Mouse (Mus musculus) cerebellum, adult 2 months (tissue): ENCODE data around the gene A730061H03Rik. TPM values are rescaled to one million over a fixed set of nuclear protein-coding genes. Genes with fewer than 3 reads are reported as not detected.

Experiments
- DNase-seq, 2 experiments: peaks; one replicate each; pipeline ENCODE4 v3.0.0; 2021
- H3K27ac ChIP-seq: fragments of 200-500 bp; 2 replicates; pipeline ENCODE4 v1.5.1; 2012; ENCODE audit warnings: low read length, control low read depth, inconsistent platforms; ENCODE audit not compliant: insufficient read depth
- H3K27me3 ChIP-seq: fragments of 200-500 bp; 2 replicates; pipeline ENCODE4 v1.6.1; 2012; ENCODE audit warnings: inconsistent platforms, mild to moderate bottlenecking, low read length, moderate library complexity; ENCODE audit not compliant: control insufficient read depth, insufficient read depth
- H3K4me1 ChIP-seq: fragments of 200-500 bp; 2 replicates; pipeline ENCODE4 v1.6.1; 2011; ENCODE audit warnings: low read length; ENCODE audit not compliant: control insufficient read depth, insufficient read depth
- H3K4me3 ChIP-seq: fragments of 200-500 bp; replicated peaks from 2 replicates; pipeline ENCODE3; 2011; ENCODE audit warnings: mild to moderate bottlenecking, low read depth, low read length, control low read depth; ENCODE audit not compliant: insufficient read depth
- CTCF ChIP-seq: fragments of 200-500 bp; IDR thresholded peaks from 2 replicates; pipeline ENCODE4 v1.5.1; 2011; ENCODE audit warnings: low read depth, mild to moderate bottlenecking, control low read depth, low read length, moderate library complexity, borderline replicate concordance; ENCODE audit not compliant: insufficient read depth
- POLR2A ChIP-seq: fragments of 200-500 bp; IDR thresholded peaks from 2 replicates; pipeline ENCODE4 v1.6.1; 2011; ENCODE audit warnings: low read length, control low read depth, borderline replicate concordance; ENCODE audit not compliant: insufficient read depth
- WGBS: fragments of 180-500 bp; shearing (Covaris S2); methylation state at CpG from one replicate; pipeline ENCODE4 v1.1.7; 2018; 5-methylcytosine and 5-hydroxymethylcytosine counted together
- polyA plus RNA-seq: library from polyadenylated mRNA; depleted of rRNA; stranded (reverse); fragments of >200 nt; gene quantifications from 2 replicates; pipeline ENCODE4 v1.2.3, GENCODE M21; 2012; rRNA removed

Gene A730061H03Rik
- polyA plus RNA-seq, 1 experiment: 0.97 TPM

GRCm38 (mm10) chr14:55518897-55519296 lies 41.3 kb downstream of the A730061H03Rik start:
- WGBS: 60% methylated on average over 2 of the region's 2 CpGs
- Histone ChIP-seq H3K4me3 (no peak overlapping the region), H3K27ac (no peak overlapping the region)

DNA sequence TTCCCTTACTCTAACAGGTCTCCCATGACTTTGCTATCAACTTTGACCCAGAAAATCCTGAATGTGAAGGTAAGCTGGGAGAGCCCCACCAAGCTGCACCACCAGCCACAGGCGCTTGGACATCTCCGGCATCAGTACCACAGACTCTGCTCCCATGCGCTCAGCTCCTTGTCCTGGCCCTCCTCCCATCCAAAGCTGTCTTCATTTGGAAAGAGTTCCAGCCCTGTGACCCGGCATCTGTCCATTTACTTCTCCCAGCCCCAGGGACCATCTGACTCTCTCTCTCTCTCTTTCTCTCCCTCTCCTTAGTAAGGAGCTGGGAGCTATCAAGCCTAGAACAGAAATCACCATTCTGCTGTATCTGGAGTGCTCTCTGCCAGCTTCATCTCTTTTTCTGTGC lies 44.4 kb downstream of the A730061H03Rik start:
- H3K27ac ChIP-seq: no peak overlapping the region
- DNase-seq: no peak
- H3K27me3 ChIP-seq: no peaks in the 10 kb centered on the region
- TF ChIP-seq CTCF: no peak
- no peak for TF ChIP-seq POLR2A
- 69% methylated on average over 4 of the region's 4 CpGs for WGBS
- peaks cover 2% of the 10 kb centered on the region; the same call in 1 of the 2 replicates for H3K4me1 ChIP-seq
- no peak overlapping the region for H3K4me3 ChIP-seq

More at GRCm38 (mm10) chr14:55518897-55519296, 41.3 kb downstream of the A730061H03Rik start:
- Histone ChIP-seq H3K27me3 (no peaks in the 10 kb centered on the region), H3K4me1 (peaks cover 2% of the 10 kb centered on the region; the same call in 1 of the 2 replicates)
- DNase-seq: no peak
- TF ChIP-seq POLR2A (no peak), CTCF (no peak)

- no peak overlapping the region for H3K4me3 ChIP-seq
- H3K4me1 ChIP-seq: 0 out of 2 replicates have a peak, but pooled peaks cover under 1% of the 10 kb centered on the region
- no peaks in the 10 kb centered on the region for H3K27me3 ChIP-seq
- no peak overlapping the region for H3K27ac ChIP-seq
- 78% methylated on average over 10 of the region's 10 CpGs for WGBS
- no peak for TF ChIP-seq CTCF
- TF ChIP-seq POLR2A: no peak
- no peak for DNase-seq
Measured at GRCm38 (mm10) chr14:55513927-55514326, 46.3 kb downstream of the A730061H03Rik start.

DNA sequence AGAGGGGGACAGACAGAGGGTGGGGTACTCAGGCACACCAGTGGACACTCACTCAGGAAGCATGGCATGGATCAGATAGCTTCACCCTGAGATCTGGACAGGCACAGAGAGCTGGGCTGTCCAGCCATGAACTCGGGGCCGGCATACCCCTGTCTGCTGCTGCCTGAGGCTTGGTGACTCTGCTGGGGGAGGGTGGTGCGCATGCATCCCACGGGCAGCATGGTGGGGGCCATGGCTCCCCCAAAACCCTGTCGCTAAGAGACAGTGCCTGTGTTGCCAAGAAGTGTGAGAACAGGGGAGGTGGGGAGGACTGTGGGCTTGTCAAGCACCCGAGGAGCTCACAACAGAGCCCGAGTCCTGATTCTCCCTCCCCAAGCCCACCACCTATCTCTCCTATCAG lies 49.2 kb downstream of the A730061H03Rik start:
- Histone ChIP-seq H3K4me1 (no peaks in the 10 kb centered on the region), H3K4me3 (no peak overlapping the region), H3K27ac (no peak overlapping the region), H3K27me3 (no peaks in the 10 kb centered on the region)
- WGBS: 19% methylated on average over 7 of the region's 7 CpGs
- no peak for DNase-seq
- no peak for TF ChIP-seq POLR2A
- TF ChIP-seq CTCF: no peak

GRCm38 (mm10) chr14:55510125-55510731 lies 50.0 kb downstream of the A730061H03Rik start, which contains the start of gene Cpne6:
Gene Cpne6 (plus strand): TSS chr14:55510445.
- no peaks in the 10 kb centered on the region for H3K4me1 ChIP-seq
- H3K4me3 ChIP-seq: no peak within 1 kb of the TSS
- no peaks in the 10 kb centered on the region for H3K27me3 ChIP-seq
- TF ChIP-seq CTCF (no peak), POLR2A (no peak)
- H3K27ac ChIP-seq: no peak within 1 kb of the TSS
- whole genome bisulfite sequencing: 69% methylated on average over 22 of the region's 22 CpGs
- no peak for DNase-seq

Other genes with a start within 250 kb of the A730061H03Rik start
- gene Dhrs4, start 81.6 kb downstream of the A730061H03Rik start, polyA plus RNA-seq: 18.5 and 18.7 TPM in 2 replicates
- 109 and 119 TPM in 2 replicates for gene Carmil3, start 69.8 kb downstream of the A730061H03Rik start, polyA plus RNA-seq
- gene Cpne6, start 50.0 kb downstream of the A730061H03Rik start, polyA plus RNA-seq: 39.8 and 56.8 TPM in 2 replicates
- gene Nrl, start 35.4 kb downstream of the A730061H03Rik start, polyA plus RNA-seq: 0.33 and 0.56 TPM in 2 replicates
- 44.8 and 49.3 TPM in 2 replicates for gene Pck2, start 20.1 kb downstream of the A730061H03Rik start, polyA plus RNA-seq
- gene Dcaf11, start 400 bp downstream of the A730061H03Rik start, polyA plus RNA-seq: 115 and 127 TPM in 2 replicates
- gene Fitm1, start 15.2 kb upstream of the A730061H03Rik start, polyA plus RNA-seq: not detected in 2 replicates
- gene Psme1, start 17.7 kb upstream of the A730061H03Rik start, polyA plus RNA-seq: 38.4 and 40.7 TPM in 2 replicates
- 90.9 and 92.8 TPM in 2 replicates for gene Emc9, start 24.9 kb upstream of the A730061H03Rik start, polyA plus RNA-seq
- gene Psme2, start 30.7 kb upstream of the A730061H03Rik start, polyA plus RNA-seq: 43.1 and 46.8 TPM in 2 replicates
- 31.1 and 32.9 TPM in 2 replicates for gene Rnf31, start 31.3 kb upstream of the A730061H03Rik start, polyA plus RNA-seq
- gene Irf9, start 43.2 kb upstream of the A730061H03Rik start, polyA plus RNA-seq: 18.4 and 20.3 TPM in 2 replicates
- gene Rec8, start 57.6 kb upstream of the A730061H03Rik start, polyA plus RNA-seq: 71.2 and 79.1 TPM in 2 replicates
- gene Ipo4, start 75.6 kb upstream of the A730061H03Rik start, polyA plus RNA-seq: 150 and 151 TPM in 2 replicates
- gene Gm49378, start 77.5 kb upstream of the A730061H03Rik start, polyA plus RNA-seq: 4.9 and 5.6 TPM in 2 replicates
- gene Tm9sf1, start 83.4 kb upstream of the A730061H03Rik start, polyA plus RNA-seq: 35.3 and 40.1 TPM in 2 replicates
- gene Tssk4, start 89.8 kb upstream of the A730061H03Rik start, polyA plus RNA-seq: 0.40 and 0.61 TPM in 2 replicates
- gene Mdp1, start 100.1 kb upstream of the A730061H03Rik start, polyA plus RNA-seq: 44.8 and 44.9 TPM in 2 replicates
- 29.2 and 29.6 TPM in 2 replicates for gene Gmpr2, start 111.5 kb upstream of the A730061H03Rik start, polyA plus RNA-seq
- gene Nedd8, start 111.7 kb upstream of the A730061H03Rik start, polyA plus RNA-seq: 414 and 434 TPM in 2 replicates
- 36.0 and 38.5 TPM in 2 replicates for gene Tinf2, start 121.4 kb upstream of the A730061H03Rik start, polyA plus RNA-seq
- gene Tgm1, start 153.5 kb upstream of the A730061H03Rik start, polyA plus RNA-seq: 0.07 and 0.08 TPM in 2 replicates
- gene Rabggta, start 161.9 kb upstream of the A730061H03Rik start, polyA plus RNA-seq: 64.1 and 66.8 TPM in 2 replicates
- 113 and 122 TPM in 2 replicates for gene Dhrs1, start 185.3 kb upstream of the A730061H03Rik start, polyA plus RNA-seq
- 10.7 and 10.8 TPM in 2 replicates for gene Nop9, start 185.3 kb upstream of the A730061H03Rik start, polyA plus RNA-seq
- 10.5 and 15.2 TPM in 2 replicates for gene Cideb, start 198.1 kb upstream of the A730061H03Rik start, polyA plus RNA-seq
- 0.07 and 0.08 TPM in 2 replicates for gene Ltb4r2, start 201.0 kb upstream of the A730061H03Rik start, polyA plus RNA-seq
- gene Ltb4r1, start 205.6 kb upstream of the A730061H03Rik start, polyA plus RNA-seq: 0.33 and 0.36 TPM in 2 replicates
- 4.0 and 4.1 TPM in 2 replicates for gene Adcy4, start 223.7 kb upstream of the A730061H03Rik start, polyA plus RNA-seq
- gene Ripk3, start 228.5 kb upstream of the A730061H03Rik start, polyA plus RNA-seq: 0.39 and 0.60 TPM in 2 replicates